16 mouse cellular contexts compared by ENCODE assay signal in the genomic region with DNA sequence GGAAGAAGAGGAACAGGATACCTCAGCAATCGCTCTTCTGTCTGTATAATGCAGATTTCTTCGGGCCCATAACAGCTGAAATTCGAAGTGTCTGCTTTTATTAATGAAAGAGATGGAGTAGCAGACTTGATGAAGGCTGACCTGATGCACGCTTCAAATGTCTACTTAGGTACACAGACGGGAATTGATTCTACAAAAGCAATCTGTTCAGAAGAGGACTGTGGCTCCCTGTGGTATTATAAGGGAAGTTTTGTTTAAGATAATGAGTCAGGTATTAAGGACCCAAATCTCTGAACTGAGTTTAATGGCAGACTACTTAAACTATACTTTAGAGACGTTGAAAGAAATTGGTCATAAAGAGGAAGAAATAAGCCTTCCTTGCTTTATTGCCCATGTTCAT.
"Had no signal": no experiment of that assay in that cellular context is flagged by ENCODE, and none has a peak within 500 bp of the region (broad histone marks: within the 10 kb centered on the region; RNA-seq: fewer than 3 reads in every experiment).

No protein-coding gene starts in this region.

- H3K4me1 ChIP-seq: neural tube, embryonic 12.5 days; neural tube, embryonic 13.5 days; stomach, embryonic 15.5 days had no signal

- H3K36me3 ChIP-seq: neural tube, embryonic 12.5 days; neural tube, embryonic 13.5 days; stomach, embryonic 15.5 days had no signal

- H3K27me3 ChIP-seq: neural tube, embryonic 12.5 days; neural tube, embryonic 13.5 days; stomach, embryonic 15.5 days had no signal

- H3K4me3 ChIP-seq: neural tube, embryonic 12.5 days; neural tube, embryonic 13.5 days; stomach, embryonic 15.5 days had no signal

- H3K9ac ChIP-seq: neural tube, embryonic 12.5 days; neural tube, embryonic 13.5 days; stomach, embryonic 15.5 days had no signal

- H3K4me2 ChIP-seq: neural tube, embryonic 12.5 days; neural tube, embryonic 13.5 days; stomach, embryonic 15.5 days had no signal

- DNase-seq: retina, postnatal 1 day; right cerebral cortex, adult 18-20 months; right cerebral cortex, postnatal 14 days; right cerebral cortex, postnatal 25 days; right cerebral cortex, postnatal 4 days; spleen, adult 18-20 months; thymus, adult 18-20 months; thymus, adult 2 months; thymus, postnatal 14 days; thymus, postnatal 25 days; thymus, postnatal 36 days; thymus, postnatal 4 days had no signal

- H3K9me3 ChIP-seq: neural tube, embryonic 12.5 days; neural tube, embryonic 13.5 days; stomach, embryonic 15.5 days had no signal

- H3K27ac ChIP-seq: neural tube, embryonic 12.5 days; neural tube, embryonic 13.5 days; stomach, embryonic 15.5 days; stomach, postnatal 0 days had no signal
